Mouse (Mus musculus): ENCODE measurements around the gene Dact2. TPM values are rescaled to one million over a fixed set of nuclear protein-coding genes. Genes with fewer than 3 reads are reported as not detected.

Dact2 gene
- polyA plus RNA-seq, 1 experiment from 2014 or later, result 2.4 TPM

DNA sequence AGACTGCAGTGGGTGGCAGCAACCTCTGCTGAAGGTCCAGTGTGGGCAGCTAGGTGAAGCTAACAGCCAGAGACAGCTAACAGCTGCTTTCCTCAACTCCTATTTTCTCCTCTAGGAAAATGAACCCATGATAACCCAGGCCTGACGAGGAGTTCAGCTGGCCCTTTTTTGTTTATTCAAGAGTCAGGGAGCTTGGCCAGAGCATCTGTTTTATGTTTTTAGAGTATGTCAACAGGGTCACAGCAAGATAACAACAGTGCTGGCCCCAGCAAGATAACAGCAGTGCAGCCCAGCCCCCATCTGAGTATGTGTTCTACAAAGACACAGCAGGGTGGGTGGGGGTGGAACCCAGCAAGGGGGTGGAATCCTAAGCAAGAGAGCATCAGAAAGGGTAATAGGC is 30.6 kb downstream of the Dact2 start:
- ATAC-seq (ENCODE audit: insufficient number of reproducible peaks, insufficient read depth, low FRiP score, low read depth), result peak; percentile 79
- Histone ChIP-seq H3K36me3 (ENCODE audit: control insufficient read depth, insufficient read depth, low read length) (no peaks in the 10 kb centered on the region), H3K4me3 (ENCODE audit: control insufficient read depth in 1 of 2, insufficient read depth in 1 of 2, low read depth in 1 of 2, low read length in 2 of 2) (no peak overlapping the region), H3K27me3 (ENCODE audit: control insufficient read depth, insufficient read depth, low read length) (peaks cover 22% of the 10 kb centered on the region), H3K4me2 (ENCODE audit: low read length) (peak overlapping the region; percentile 25), H3K9me3 (ENCODE audit: control insufficient read depth, low read length) (no peaks in the 10 kb centered on the region), H3K9ac (ENCODE audit: low read length) (no peak overlapping the region), H3K27ac (replicated peaks in 1 of 2; ENCODE audit: control insufficient read depth in 1 of 2, insufficient read depth in 1 of 2, low read depth in 2 of 2, low read length in 2 of 2) (peak overlapping the region; percentile 10 to 44; a peak in 2 of 4 replicates), H3K4me1 (ENCODE audit: control insufficient read depth in 2 of 2, insufficient read depth in 2 of 2, low read length in 2 of 2) (peaks cover 22 to 29% of the 10 kb centered on the region in 2 experiments)
- WGBS, result 0% methylated on average over 1 of the region's 1 CpGs

- H3K4me2 ChIP-seq (ENCODE audit: low read length), result peak overlapping the region; percentile 25; the same call in 1 of the 2 replicates
- peak overlapping the region in 1 of 2 experiments; percentile 10; a peak in 1 of 4 replicates for H3K27ac ChIP-seq (replicated peaks in 1 of 2; ENCODE audit: control insufficient read depth in 1 of 2, insufficient read depth in 1 of 2, low read depth in 2 of 2, low read length in 2 of 2)
- H3K27me3 ChIP-seq (ENCODE audit: control insufficient read depth, insufficient read depth, low read length), result peaks cover 22% of the 10 kb centered on the region
- H3K4me1 ChIP-seq (ENCODE audit: control insufficient read depth in 2 of 2, insufficient read depth in 2 of 2, low read length in 2 of 2), result peaks cover 22 to 29% of the 10 kb centered on the region in 2 experiments
- H3K9ac ChIP-seq (ENCODE audit: low read length), result no peak overlapping the region
- H3K9me3 ChIP-seq (ENCODE audit: control insufficient read depth, low read length), result no peaks in the 10 kb centered on the region
- ATAC-seq (ENCODE audit: insufficient number of reproducible peaks, insufficient read depth, low FRiP score, low read depth), result no peak
- no peak overlapping the region for H3K4me3 ChIP-seq (ENCODE audit: control insufficient read depth in 1 of 2, insufficient read depth in 1 of 2, low read depth in 1 of 2, low read length in 2 of 2)
- H3K36me3 ChIP-seq (ENCODE audit: control insufficient read depth, insufficient read depth, low read length), result no peaks in the 10 kb centered on the region
These were observed 31.4 kb downstream of the Dact2 start for GRCm38 (mm10) chr17:14172731-14173130.

DNA sequence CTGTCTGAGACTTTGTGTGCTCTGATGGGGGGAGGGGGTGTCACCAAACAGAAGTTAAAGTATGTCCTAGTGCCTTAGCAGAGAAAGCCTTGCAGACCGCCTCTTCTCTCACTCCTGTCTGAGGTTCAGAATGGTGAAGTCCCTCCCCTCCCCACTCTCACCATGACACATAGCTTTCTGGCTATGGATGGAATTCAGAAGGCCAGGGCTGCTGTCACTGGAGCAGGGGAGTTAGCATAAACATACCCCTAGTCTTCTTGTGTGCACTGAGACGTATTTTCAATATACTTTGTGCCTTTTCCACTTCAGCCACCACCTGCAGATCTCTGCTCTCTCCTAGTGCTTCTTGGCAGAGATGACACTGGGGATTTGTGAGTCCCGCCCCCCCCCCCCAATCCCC is 31.9 kb downstream of the Dact2 start:
- no peaks in the 10 kb centered on the region for H3K36me3 ChIP-seq (ENCODE audit: control insufficient read depth, insufficient read depth, low read length)
- no peak overlapping the region for H3K27ac ChIP-seq (replicated peaks in 1 of 2; ENCODE audit: control insufficient read depth in 1 of 2, insufficient read depth in 1 of 2, low read depth in 2 of 2, low read length in 2 of 2)
- H3K4me3 ChIP-seq (ENCODE audit: control insufficient read depth in 1 of 2, insufficient read depth in 1 of 2, low read depth in 1 of 2, low read length in 2 of 2), result no peak overlapping the region
- H3K27me3 ChIP-seq (ENCODE audit: control insufficient read depth, insufficient read depth, low read length), result peaks cover 22% of the 10 kb centered on the region
- H3K9me3 ChIP-seq (ENCODE audit: control insufficient read depth, low read length), result no peaks in the 10 kb centered on the region
- 39% methylated on average over 3 of the region's 3 CpGs for WGBS
- H3K9ac ChIP-seq (ENCODE audit: low read length), result no peak overlapping the region
- peaks cover 24 to 34% of the 10 kb centered on the region in 2 experiments for H3K4me1 ChIP-seq (ENCODE audit: control insufficient read depth in 2 of 2, insufficient read depth in 2 of 2, low read length in 2 of 2)
- H3K4me2 ChIP-seq (ENCODE audit: low read length), result no peak overlapping the region
- no peak for ATAC-seq (ENCODE audit: insufficient number of reproducible peaks, insufficient read depth, low FRiP score, low read depth)

GRCm38 (mm10) chr17:14170961-14171479 is 33.1 kb downstream of the Dact2 start:
- 85% methylated on average over 5 of the region's 5 CpGs for WGBS
- Histone ChIP-seq H3K27me3 (ENCODE audit: control insufficient read depth, insufficient read depth, low read length) (peaks cover 30% of the 10 kb centered on the region), H3K4me1 (ENCODE audit: control insufficient read depth in 2 of 2, insufficient read depth in 2 of 2, low read length in 2 of 2) (peaks cover 25 to 39% of the 10 kb centered on the region in 2 experiments), H3K36me3 (ENCODE audit: control insufficient read depth, insufficient read depth, low read length) (no peaks in the 10 kb centered on the region), H3K27ac (replicated peaks in 1 of 2; ENCODE audit: control insufficient read depth in 1 of 2, insufficient read depth in 1 of 2, low read depth in 2 of 2, low read length in 2 of 2) (no peak overlapping the region), H3K4me2 (ENCODE audit: low read length) (no peak overlapping the region), H3K9me3 (ENCODE audit: control insufficient read depth, low read length) (no peaks in the 10 kb centered on the region), H3K4me3 (ENCODE audit: control insufficient read depth in 1 of 2, insufficient read depth in 1 of 2, low read depth in 1 of 2, low read length in 2 of 2) (no peak overlapping the region), H3K9ac (ENCODE audit: low read length) (no peak overlapping the region)
- no peak for ATAC-seq (ENCODE audit: insufficient number of reproducible peaks, insufficient read depth, low FRiP score, low read depth)

DNA sequence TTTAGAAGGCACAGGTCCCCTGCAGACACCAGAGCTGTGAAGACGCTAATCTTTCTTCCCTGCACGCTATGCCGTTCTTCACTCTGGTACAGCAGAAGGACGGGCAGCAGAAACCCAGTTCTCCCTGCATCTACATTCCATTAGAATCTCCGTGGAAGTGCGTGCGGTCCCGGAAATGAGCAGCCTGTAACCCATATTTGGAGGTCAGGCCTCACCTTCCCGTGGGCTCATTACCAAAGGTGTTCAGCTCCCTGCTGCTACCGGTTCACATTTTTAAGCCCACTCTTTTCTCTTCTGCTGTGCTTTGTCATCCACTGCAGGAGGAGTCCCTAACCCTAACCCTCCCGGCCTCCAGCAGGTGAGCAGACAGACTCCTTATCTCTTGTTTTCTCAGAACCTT is 34.7 kb downstream of the Dact2 start:
- Histone ChIP-seq H3K9me3 (ENCODE audit: control insufficient read depth, low read length) (no peaks in the 10 kb centered on the region), H3K4me3 (ENCODE audit: control insufficient read depth in 1 of 2, insufficient read depth in 1 of 2, low read depth in 1 of 2, low read length in 2 of 2) (no peak overlapping the region), H3K4me1 (ENCODE audit: control insufficient read depth in 2 of 2, insufficient read depth in 2 of 2, low read length in 2 of 2) (peaks cover 27 to 51% of the 10 kb centered on the region in 2 experiments), H3K27ac (replicated peaks in 1 of 2; ENCODE audit: control insufficient read depth in 1 of 2, insufficient read depth in 1 of 2, low read depth in 2 of 2, low read length in 2 of 2) (no peak overlapping the region), H3K4me2 (ENCODE audit: low read length) (no peak overlapping the region), H3K27me3 (ENCODE audit: control insufficient read depth, insufficient read depth, low read length) (peaks cover 26% of the 10 kb centered on the region), H3K9ac (ENCODE audit: low read length) (no peak overlapping the region), H3K36me3 (ENCODE audit: control insufficient read depth, insufficient read depth, low read length) (no peaks in the 10 kb centered on the region)
- 51% methylated on average over 11 of the region's 11 CpGs for WGBS
- ATAC-seq (ENCODE audit: insufficient number of reproducible peaks, insufficient read depth, low FRiP score, low read depth), result no peak

DNA sequence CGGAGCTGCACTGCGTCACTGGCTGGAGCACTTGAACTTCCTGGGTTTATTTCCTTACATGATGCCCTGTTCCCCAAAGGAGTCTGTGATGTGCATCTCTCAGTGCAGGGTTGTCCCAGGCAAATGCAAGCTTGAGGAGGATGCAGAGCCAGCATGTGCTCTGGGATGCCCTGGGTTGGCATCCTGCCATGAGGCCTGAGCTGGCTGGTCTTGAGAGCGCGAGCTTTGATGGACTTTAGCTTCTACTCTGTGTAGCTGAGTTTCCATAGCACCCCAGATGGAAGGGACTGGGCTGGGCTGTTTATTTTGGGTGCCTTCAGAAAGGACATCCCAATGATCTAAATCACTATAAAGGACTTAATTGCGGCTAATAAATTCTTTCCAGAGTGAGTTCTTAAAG is 36.5 kb downstream of the Dact2 start:
- H3K27ac ChIP-seq (replicated peaks in 1 of 2; ENCODE audit: control insufficient read depth in 1 of 2, insufficient read depth in 1 of 2, low read depth in 2 of 2, low read length in 2 of 2), result no peak overlapping the region
- H3K27me3 ChIP-seq (ENCODE audit: control insufficient read depth, insufficient read depth, low read length), result peaks cover 32% of the 10 kb centered on the region
- no peak overlapping the region for H3K4me2 ChIP-seq (ENCODE audit: low read length)
- H3K4me1 ChIP-seq (ENCODE audit: control insufficient read depth in 2 of 2, insufficient read depth in 2 of 2, low read length in 2 of 2), result peaks cover 20 to 40% of the 10 kb centered on the region in 2 experiments
- H3K36me3 ChIP-seq (ENCODE audit: control insufficient read depth, insufficient read depth, low read length), result no peaks in the 10 kb centered on the region
- H3K9ac ChIP-seq (ENCODE audit: low read length), result no peak overlapping the region
- 59% methylated on average over 5 of the region's 5 CpGs for WGBS
- H3K4me3 ChIP-seq (ENCODE audit: control insufficient read depth in 1 of 2, insufficient read depth in 1 of 2, low read depth in 1 of 2, low read length in 2 of 2), result no peak overlapping the region
- no peaks in the 10 kb centered on the region for H3K9me3 ChIP-seq (ENCODE audit: control insufficient read depth, low read length)
- ATAC-seq (ENCODE audit: insufficient number of reproducible peaks, insufficient read depth, low FRiP score, low read depth), result peak; percentile 32; the same call in 1 of the 2 replicates

GRCm38 (mm10) chr17:14166746-14167432 is 37.2 kb downstream of the Dact2 start:
- no peak overlapping the region for H3K4me3 ChIP-seq (ENCODE audit: control insufficient read depth in 1 of 2, insufficient read depth in 1 of 2, low read depth in 1 of 2, low read length in 2 of 2)
- peaks cover 16 to 33% of the 10 kb centered on the region in 2 experiments for H3K4me1 ChIP-seq (ENCODE audit: control insufficient read depth in 2 of 2, insufficient read depth in 2 of 2, low read length in 2 of 2)
- no peaks in the 10 kb centered on the region for H3K36me3 ChIP-seq (ENCODE audit: control insufficient read depth, insufficient read depth, low read length)
- peaks cover 34% of the 10 kb centered on the region for H3K27me3 ChIP-seq (ENCODE audit: control insufficient read depth, insufficient read depth, low read length)
- WGBS, result 55% methylated on average over 6 of the region's 6 CpGs
- H3K9me3 ChIP-seq (ENCODE audit: control insufficient read depth, low read length), result no peaks in the 10 kb centered on the region
- no peak overlapping the region for H3K4me2 ChIP-seq (ENCODE audit: low read length)
- no peak for ATAC-seq (ENCODE audit: insufficient number of reproducible peaks, insufficient read depth, low FRiP score, low read depth)
- no peak overlapping the region for H3K9ac ChIP-seq (ENCODE audit: low read length)
- H3K27ac ChIP-seq (replicated peaks in 1 of 2; ENCODE audit: control insufficient read depth in 1 of 2, insufficient read depth in 1 of 2, low read depth in 2 of 2, low read length in 2 of 2), result no peak overlapping the region
